Mouse (Mus musculus) kidney, postnatal 0 days (tissue): Measurements from ENCODE around the gene Aldoc. TPM values are rescaled to one million over a fixed set of nuclear protein-coding genes. Genes with fewer than 3 reads are reported as not detected.

Experiments used
- ATAC-seq: fragments of 200-750 bp; cut with Nextera tagmentation; replicated peaks from 2 replicates; pipeline ENCODE4 v1.8.0; 2017; ENCODE audit warnings: low read depth, moderate number of reproducible peaks, moderate TSS enrichment, moderate library complexity; ENCODE audit not compliant: low FRiP score
- DNase-seq: peaks from one replicate; pipeline ENCODE4 v3.0.0-alpha.2; 2016; ENCODE audit warnings: low spot score
- H3K27ac ChIP-seq: fragments of 300-500 bp; sonication (generic); 2 replicates; pipeline ENCODE4 v1.5.1; 2014; ENCODE audit warnings: mild to moderate bottlenecking
- H3K27me3 ChIP-seq: fragments of 300-500 bp; sonication (generic); 2 replicates; pipeline ENCODE4 v1.6.1; 2014; ENCODE audit warnings: low read length, mixed read lengths; ENCODE audit not compliant: insufficient read depth
- H3K36me3 ChIP-seq: fragments of 300-500 bp; sonication (generic); 2 replicates; pipeline ENCODE4 v1.6.1; 2014; ENCODE audit warnings: low read length, mixed read lengths; ENCODE audit not compliant: insufficient read depth
- H3K4me1 ChIP-seq: fragments of 300-500 bp; sonication (generic); replicated peaks from 2 replicates; pipeline ENCODE4 v1.6.1; 2014; ENCODE audit warnings: antibody characterized with exemption, low read length, mixed read lengths; ENCODE audit not compliant: insufficient read depth
- H3K4me2 ChIP-seq: fragments of 300-500 bp; sonication (generic); 2 replicates; pipeline ENCODE4 v1.6.1; 2014; ENCODE audit warnings: mild to moderate bottlenecking, low read length, moderate library complexity, mixed read lengths
- H3K4me3 ChIP-seq: fragments of 300-500 bp; sonication (generic); replicated peaks from 2 replicates; pipeline ENCODE4 v1.5.1; 2014; ENCODE audit warnings: low read depth, low read length
- H3K9ac ChIP-seq: fragments of 300-500 bp; sonication (generic); 2 replicates; pipeline ENCODE4 v1.6.1; 2014; ENCODE audit warnings: low read depth, low read length
- H3K9me3 ChIP-seq: fragments of 300-500 bp; sonication (generic); replicated peaks from 2 replicates; pipeline ENCODE4 v1.6.1; 2016; ENCODE audit warnings: low read length, inconsistent platforms, mixed read lengths
- CTCF ChIP-seq: IDR thresholded peaks from 2 replicates; pipeline ENCODE4 v1.5.1; 2016; ENCODE audit warnings: antibody characterized with exemption, low read depth, mild to moderate bottlenecking, moderate library complexity
- WGBS: fragments of 180-500 bp; shearing (Covaris S2); extraction: QIAGEN DNeasy Blood & Tissue Kit; methylation state at CpG from one replicate; pipeline ENCODE4 v1.1.7; 2014; 5-methylcytosine and 5-hydroxymethylcytosine counted together
- polyA plus RNA-seq: library from polyadenylated mRNA; unstranded; fragments of >200 nt; fragmentation: Nextera tagmentation; extraction: Ambion mirVana; gene quantifications from 2 replicates; pipeline ENCODE4 v1.2.1, GENCODE M21; 2015

The Aldoc gene
- polyA plus RNA-seq, 1 experiment from 2014 or later, result 13.0 TPM

DNA sequence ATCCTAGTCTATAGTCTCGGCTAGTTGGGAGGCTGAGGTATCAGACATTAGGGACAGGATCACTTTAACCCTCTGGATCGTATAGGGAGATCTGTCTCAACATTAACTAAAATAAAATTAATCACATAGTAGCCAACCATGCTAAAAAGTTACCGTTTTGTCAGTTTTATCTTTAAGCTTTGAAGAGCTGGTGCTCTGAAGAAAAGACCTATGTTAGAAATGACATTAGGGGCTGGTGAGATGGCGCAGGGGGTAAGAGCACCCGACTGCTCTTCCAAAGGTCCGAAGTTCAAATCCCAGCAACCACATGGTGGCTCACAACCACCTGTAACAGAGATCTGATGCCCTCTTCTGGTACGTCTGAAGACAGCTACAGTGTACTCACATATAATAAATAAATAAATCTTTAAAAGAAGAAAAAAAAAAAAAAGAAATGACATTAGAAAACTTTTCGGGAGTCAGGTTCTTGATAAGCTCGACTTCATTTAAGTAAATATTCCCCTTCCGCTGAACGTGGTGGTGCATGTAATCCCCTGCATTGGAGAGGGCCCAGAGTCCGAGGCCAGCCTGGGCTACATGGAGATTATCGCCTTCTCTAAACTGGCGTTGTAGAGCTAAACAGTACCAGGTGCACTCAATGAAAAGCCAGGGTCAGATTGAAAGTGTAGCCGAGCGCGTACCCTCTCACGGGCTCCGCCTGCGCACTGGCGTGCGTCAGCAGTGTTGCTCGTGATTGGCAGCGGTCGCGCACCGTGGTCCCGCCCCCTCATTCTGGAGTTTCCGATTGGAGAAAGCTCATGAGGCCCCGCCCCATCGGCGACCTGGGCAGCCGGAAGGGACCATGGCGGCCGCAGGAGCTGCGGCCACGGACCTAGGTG is 5.1 kb downstream of the Aldoc start, which contains the start of gene Pigs:
TSS of gene Pigs (plus strand) at position 782 of the 878 bp plus-strand sequence.
- WGBS, result 11% methylated on average over 37 of the region's 37 CpGs
- Histone ChIP-seq H3K9ac (peak within 1 kb of the TSS; percentile 73), H3K4me3 (peak within 1 kb of the TSS; percentile 86), H3K27ac (peak within 1 kb of the TSS; percentile 58; the same call in 1 of the 2 replicates), H3K4me2 (peak within 1 kb of the TSS; percentile 81), H3K36me3 (peaks cover 2% of the 10 kb centered on the region; the same call in 1 of the 2 replicates), H3K9me3 (no peaks in the 10 kb centered on the region), H3K27me3 (no peaks in the 10 kb centered on the region), H3K4me1 (0 out of 2 replicates have a peak, but pooled peaks cover 3% of the 10 kb centered on the region)
- peak; percentile 33 for TF ChIP-seq CTCF
- peak; percentile 93 for ATAC-seq
- DNase-seq, result peak; percentile 97

GRCm38 (mm10) chr11:78328512-78329056 is 5.8 kb downstream of the Aldoc start:
- no peak for TF ChIP-seq CTCF
- Histone ChIP-seq H3K27ac (no peak overlapping the region), H3K36me3 (peaks cover 2% of the 10 kb centered on the region; the same call in 1 of the 2 replicates), H3K27me3 (no peaks in the 10 kb centered on the region), H3K9ac (peak overlapping the region; percentile 73), H3K4me1 (0 out of 2 replicates have a peak, but pooled peaks cover 3% of the 10 kb centered on the region), H3K4me3 (peak overlapping the region; percentile 86), H3K9me3 (no peaks in the 10 kb centered on the region), H3K4me2 (peak overlapping the region; percentile 81)
- DNase-seq (no peak), ATAC-seq (peak; percentile 68)
- under 1% methylated on average over 39 of the region's 41 CpGs for WGBS

GRCm38 (mm10) chr11:78332676-78333075 is 9.9 kb downstream of the Aldoc start:
- Histone ChIP-seq H3K36me3 (peaks cover 14% of the 10 kb centered on the region; the same call in 1 of the 2 replicates), H3K27ac (no peak overlapping the region), H3K4me3 (no peak overlapping the region), H3K9ac (no peak overlapping the region), H3K27me3 (no peaks in the 10 kb centered on the region), H3K4me1 (0 out of 2 replicates have a peak, but pooled peaks cover 3% of the 10 kb centered on the region), H3K4me2 (no peak overlapping the region), H3K9me3 (no peaks in the 10 kb centered on the region)
- 88% methylated on average over 12 of the region's 12 CpGs for WGBS
- TF ChIP-seq CTCF, result no peak
- ATAC-seq (no peak), DNase-seq (no peak)

GRCm38 (mm10) chr11:78333992-78334391 is 11.2 kb downstream of the Aldoc start:
- Histone ChIP-seq H3K36me3 (peaks cover 17% of the 10 kb centered on the region; the same call in 1 of the 2 replicates), H3K27me3 (no peaks in the 10 kb centered on the region), H3K9ac (no peak overlapping the region), H3K9me3 (no peaks in the 10 kb centered on the region), H3K4me3 (no peak overlapping the region), H3K27ac (no peak overlapping the region), H3K4me1 (0 out of 2 replicates have a peak, but pooled peaks cover 3% of the 10 kb centered on the region), H3K4me2 (no peak overlapping the region)
- ATAC-seq (no peak), DNase-seq (no peak)
- no peak for TF ChIP-seq CTCF
- 77% methylated on average over 5 of the region's 5 CpGs for WGBS

GRCm38 (mm10) chr11:78337040-78337439 is 14.3 kb downstream of the Aldoc start:
- H3K9ac ChIP-seq, result no peak overlapping the region
- H3K4me2 ChIP-seq, result no peak overlapping the region
- no peaks in the 10 kb centered on the region for H3K27me3 ChIP-seq
- peaks cover 22% of the 10 kb centered on the region; the same call in 1 of the 2 replicates for H3K36me3 ChIP-seq
- WGBS, result 95% methylated on average over 8 of the region's 8 CpGs
- no peak for TF ChIP-seq CTCF
- no peak overlapping the region for H3K4me3 ChIP-seq
- ATAC-seq (no peak), DNase-seq (no peak)
- H3K4me1 ChIP-seq, result no peaks in the 10 kb centered on the region
- no peak overlapping the region for H3K27ac ChIP-seq
- H3K9me3 ChIP-seq, result no peaks in the 10 kb centered on the region

GRCm38 (mm10) chr11:78341702-78342101 is 18.9 kb downstream of the Aldoc start:
- H3K27me3 ChIP-seq, result no peaks in the 10 kb centered on the region
- DNase-seq (no peak), ATAC-seq (no peak)
- no peak overlapping the region for H3K4me3 ChIP-seq
- H3K9me3 ChIP-seq, result no peaks in the 10 kb centered on the region
- peaks cover 11% of the 10 kb centered on the region; the same call in 1 of the 2 replicates for H3K4me1 ChIP-seq
- no peak overlapping the region for H3K27ac ChIP-seq
- no peak for TF ChIP-seq CTCF
- H3K9ac ChIP-seq, result no peak overlapping the region
- H3K4me2 ChIP-seq, result no peak overlapping the region
- WGBS, result 66% methylated on average over 12 of the region's 12 CpGs
- H3K36me3 ChIP-seq, result peaks cover 13% of the 10 kb centered on the region; the same call in 1 of the 2 replicates
